Mouse (Mus musculus) megakaryocyte progenitor cell, adult 5-6 weeks (primary cell): ENCODE results near the gene Rhbdf2. TPM values are rescaled to one million over a fixed set of nuclear protein-coding genes. Genes with fewer than 3 reads are reported as not detected.
"Not testable (repeated sequence)": the region's sequence is repeated elsewhere in the genome, so short reads cannot be mapped to it uniquely, and the experiment has no call there.

ENCODE experiments used
- ATAC-seq: replicated peaks from 2 replicates; pipeline ENCODE4 v1.8.0; 2016; ENCODE audit warnings: mild to moderate bottlenecking, moderate TSS enrichment, inconsistent platforms; ENCODE audit not compliant: poor library complexity
- total RNA-seq, 2 experiments: library from RNA; stranded (forward) in 1 of 2; stranded (reverse) in 1 of 2; fragments of 157-497, 149-512 nt in 1 of 2; fragments of 200-1000 nt in 1 of 2; gene quantifications; 2 replicates each; pipeline versions ENCODE4 v1.2.3 to v1.2.4; 2015 to 2017

The Rhbdf2 gene
- total RNA-seq (2015) (3.7 and 4.9 TPM in 2 replicates), total RNA-seq (2017) (2.7 and 3.5 TPM in 2 replicates)

- no peak for ATAC-seq
Observed at GRCm38 (mm10) chr11:116626299-116627071, at the start of gene Rhbdf2. Gene Rhbdf2 (minus strand): TSS chr11:116627019.

- ATAC-seq, result no peak
Observed at GRCm38 (mm10) chr11:116676175-116676976, 49.6 kb upstream of the Rhbdf2 start.

- not testable (repeated sequence) for ATAC-seq
Observed at GRCm38 (mm10) chr11:116675429-116675828, 48.6 kb upstream of the Rhbdf2 start.

GRCm38 (mm10) chr11:116674616-116675379 lies 48.0 kb upstream of the Rhbdf2 start:
- no peak for ATAC-seq

GRCm38 (mm10) chr11:116673410-116673809 lies 46.6 kb upstream of the Rhbdf2 start:
- ATAC-seq, result no peak

- ATAC-seq, result peak; percentile 17; the same call in 1 of the 2 replicates
Observed at GRCm38 (mm10) chr11:116672595-116672994, 45.8 kb upstream of the Rhbdf2 start.

GRCm38 (mm10) chr11:116671845-116672434 lies 45.1 kb upstream of the Rhbdf2 start:
- peak; percentile 1; the same call in 1 of the 2 replicates for ATAC-seq

GRCm38 (mm10) chr11:116671112-116671844 lies 44.5 kb upstream of the Rhbdf2 start:
- peak; percentile 89 for ATAC-seq

- no peak for ATAC-seq
Observed at GRCm38 (mm10) chr11:116670386-116670785, 43.6 kb upstream of the Rhbdf2 start.

- ATAC-seq, result no peak
Observed at GRCm38 (mm10) chr11:116669787-116670365, 43.1 kb upstream of the Rhbdf2 start.

- ATAC-seq, result no peak
Observed at GRCm38 (mm10) chr11:116669316-116669715, 42.5 kb upstream of the Rhbdf2 start.

- ATAC-seq, result no peak
Observed at GRCm38 (mm10) chr11:116668839-116669238, 42.0 kb upstream of the Rhbdf2 start.

GRCm38 (mm10) chr11:116668381-116668825 lies 41.6 kb upstream of the Rhbdf2 start:
- ATAC-seq, result no peak

- ATAC-seq, result no peak
Observed at GRCm38 (mm10) chr11:116667930-116668329, 41.1 kb upstream of the Rhbdf2 start.

- not testable (repeated sequence) for ATAC-seq
Observed at GRCm38 (mm10) chr11:116667012-116667411, 40.2 kb upstream of the Rhbdf2 start.

GRCm38 (mm10) chr11:116666566-116666965 lies 39.7 kb upstream of the Rhbdf2 start:
- no peak for ATAC-seq

- ATAC-seq, result no peak
Observed at GRCm38 (mm10) chr11:116665289-116665688, 38.5 kb upstream of the Rhbdf2 start.

- no peak for ATAC-seq
Observed at GRCm38 (mm10) chr11:116661948-116662377, 35.1 kb upstream of the Rhbdf2 start.

GRCm38 (mm10) chr11:116661291-116661947 lies 34.6 kb upstream of the Rhbdf2 start:
- no peak for ATAC-seq
